Mouse (Mus musculus) cerebellum, adult 2 months (tissue): Measurements from ENCODE around the gene Pard6b. TPM values are rescaled to one million over a fixed set of nuclear protein-coding genes. Genes with fewer than 3 reads are reported as not detected.
A peak's percentile ranks its signal among the peaks of the same experiment; 100 is the strongest.

Source experiments
- DNase-seq, 2 experiments: peaks; one replicate each; pipeline ENCODE4 v3.0.0; 2021
- H3K27ac ChIP-seq: fragments of 200-500 bp; 2 replicates; pipeline ENCODE4 v1.5.1; 2012; ENCODE audit warnings: low read length, control low read depth, inconsistent platforms; ENCODE audit not compliant: insufficient read depth
- H3K27me3 ChIP-seq: fragments of 200-500 bp; 2 replicates; pipeline ENCODE4 v1.6.1; 2012; ENCODE audit warnings: inconsistent platforms, mild to moderate bottlenecking, low read length, moderate library complexity; ENCODE audit not compliant: control insufficient read depth, insufficient read depth
- H3K4me1 ChIP-seq: fragments of 200-500 bp; 2 replicates; pipeline ENCODE4 v1.6.1; 2011; ENCODE audit warnings: low read length; ENCODE audit not compliant: control insufficient read depth, insufficient read depth
- H3K4me3 ChIP-seq: fragments of 200-500 bp; replicated peaks from 2 replicates; pipeline ENCODE3; 2011; ENCODE audit warnings: mild to moderate bottlenecking, low read depth, low read length, control low read depth; ENCODE audit not compliant: insufficient read depth
- CTCF ChIP-seq: fragments of 200-500 bp; IDR thresholded peaks from 2 replicates; pipeline ENCODE4 v1.5.1; 2011; ENCODE audit warnings: low read depth, mild to moderate bottlenecking, control low read depth, low read length, moderate library complexity, borderline replicate concordance; ENCODE audit not compliant: insufficient read depth
- POLR2A ChIP-seq: fragments of 200-500 bp; IDR thresholded peaks from 2 replicates; pipeline ENCODE4 v1.6.1; 2011; ENCODE audit warnings: low read length, control low read depth, borderline replicate concordance; ENCODE audit not compliant: insufficient read depth
- WGBS: fragments of 180-500 bp; shearing (Covaris S2); methylation state at CpG from one replicate; pipeline ENCODE4 v1.1.7; 2018; 5-methylcytosine and 5-hydroxymethylcytosine counted together
- polyA plus RNA-seq: library from polyadenylated mRNA; depleted of rRNA; stranded (reverse); fragments of >200 nt; gene quantifications from 2 replicates; pipeline ENCODE4 v1.2.3, GENCODE M21; 2012; rRNA removed

Gene Pard6b
- 5.3 and 5.7 TPM in 2 replicates for polyA plus RNA-seq

- WGBS: under 1% methylated on average over 110 of the region's 110 CpGs
- H3K27ac ChIP-seq: peak within 1 kb of the TSS; percentile 94
- no peaks in the 10 kb centered on the region for H3K27me3 ChIP-seq
- peaks cover 10% of the 10 kb centered on the region for H3K4me1 ChIP-seq
- H3K4me3 ChIP-seq: peak within 1 kb of the TSS; percentile 80
- peak; percentile 80 for TF ChIP-seq POLR2A
- no peak for TF ChIP-seq CTCF
- peak; percentile 96 to 99 for DNase-seq
These were observed at the start of gene Pard6b for GRCm38 (mm10) chr2:168080431-168081246. Gene Pard6b, plus strand, starts transcription at chr2:168081004.

- H3K4me1 ChIP-seq: no peaks in the 10 kb centered on the region
- H3K27me3 ChIP-seq: no peaks in the 10 kb centered on the region
- WGBS: 79% methylated on average over 2 of the region's 2 CpGs
- H3K4me3 ChIP-seq: no peak overlapping the region
- DNase-seq: no peak
- H3K27ac ChIP-seq: no peak overlapping the region
- TF ChIP-seq POLR2A: no peak
- no peak for TF ChIP-seq CTCF
These were observed 49.0 kb upstream of the Pard6b start for GRCm38 (mm10) chr2:168031842-168032241.

GRCm38 (mm10) chr2:168033905-168034304, 46.9 kb upstream of the Pard6b start:
- H3K4me3 ChIP-seq: no peak overlapping the region
- 69% methylated on average over 10 of the region's 10 CpGs for WGBS
- H3K27me3 ChIP-seq: no peaks in the 10 kb centered on the region
- TF ChIP-seq POLR2A: no peak
- no peak for TF ChIP-seq CTCF
- H3K27ac ChIP-seq: no peak overlapping the region
- H3K4me1 ChIP-seq: no peaks in the 10 kb centered on the region
- no peak for DNase-seq

GRCm38 (mm10) chr2:168035907-168036306, 44.9 kb upstream of the Pard6b start:
- Histone ChIP-seq H3K4me1 (no peaks in the 10 kb centered on the region), H3K4me3 (no peak overlapping the region), H3K27ac (no peak overlapping the region), H3K27me3 (no peaks in the 10 kb centered on the region)
- DNase-seq: no peak
- WGBS: 76% methylated on average over 6 of the region's 6 CpGs
- TF ChIP-seq CTCF (no peak), POLR2A (no peak)

- WGBS: 59% methylated on average over 3 of the region's 3 CpGs
- H3K4me1 ChIP-seq: no peaks in the 10 kb centered on the region
These were observed 43.7 kb upstream of the Pard6b start for GRCm38 (mm10) chr2:168037063-168037462.

GRCm38 (mm10) chr2:168040751-168041150, 40.1 kb upstream of the Pard6b start:
- TF ChIP-seq POLR2A: no peak
- TF ChIP-seq CTCF: no peak
- Histone ChIP-seq H3K4me1 (no peaks in the 10 kb centered on the region), H3K27ac (no peak overlapping the region), H3K4me3 (no peak overlapping the region), H3K27me3 (no peaks in the 10 kb centered on the region)
- no peak for DNase-seq
- 37% methylated on average over 3 of the region's 3 CpGs for WGBS

More at GRCm38 (mm10) chr2:168037063-168037462, 43.7 kb upstream of the Pard6b start:
- Histone ChIP-seq H3K27ac (no peak overlapping the region), H3K27me3 (no peaks in the 10 kb centered on the region), H3K4me3 (no peak overlapping the region)
- TF ChIP-seq POLR2A: no peak
- TF ChIP-seq CTCF: no peak
- no peak for DNase-seq

GRCm38 (mm10) chr2:168042019-168042418, 38.8 kb upstream of the Pard6b start:
- Histone ChIP-seq H3K27ac (no peak overlapping the region), H3K27me3 (no peaks in the 10 kb centered on the region), H3K4me1 (no peaks in the 10 kb centered on the region), H3K4me3 (no peak overlapping the region)
- peak in 1 of 2 experiments; percentile 42 for DNase-seq
- TF ChIP-seq POLR2A (no peak), CTCF (no peak)
- 23% methylated on average over 6 of the region's 6 CpGs for WGBS
